Mouse (Mus musculus) limb, embryonic 11.5 days (tissue): Measurements from ENCODE around the gene Grk3. TPM values are rescaled to one million over a fixed set of nuclear protein-coding genes. Genes with fewer than 3 reads are reported as not detected.

Experiments used
- polyA plus RNA-seq: library from polyadenylated mRNA; unstranded; fragments of >200 nt; fragmentation: Nextera tagmentation; extraction: Ambion mirVana; gene quantifications from 2 replicates; pipeline ENCODE4 v1.2.1, GENCODE M21; 2014

The Grk3 gene
- polyA plus RNA-seq, 1 experiment from 2014 or later = 7.1 TPM

Other genes starting within 250 kb of the Grk3 start
- 0.48 and 0.79 TPM in 2 replicates for gene Myo18b, start 119.4 kb downstream of the Grk3 start, polyA plus RNA-seq
- not detected in 2 replicates for gene Crybb2, start 54.3 kb upstream of the Grk3 start, polyA plus RNA-seq
- gene Crybb3, start 65.8 kb upstream of the Grk3 start, polyA plus RNA-seq = 0.39 and 0.78 TPM in 2 replicates
- gene 2900026A02Rik, start 205.4 kb upstream of the Grk3 start, polyA plus RNA-seq = 1.3 and 1.7 TPM in 2 replicates
- not detected in 2 replicates for gene Tmem211, start 211.1 kb upstream of the Grk3 start, polyA plus RNA-seq